Mouse (Mus musculus): ENCODE measurements at regions not wholly inside any gene's neighbourhood (a gene's known extent, or its start where the extent isn't known, plus 50 kb on each side); places are given as distances from the start of the nearest gene placed in this dataset.
"Not testable (repeated sequence)": the region's sequence is repeated elsewhere in the genome, so short reads cannot be mapped to it uniquely, and the experiment has no call there.

- no peak for DNase-seq (ENCODE audit: low spot score)
Measured at GRCm38 (mm10) chr1:164543045-164543803, 85.1 kb upstream of the Atp1b1 start.

- no peak for DNase-seq (ENCODE audit: low spot score)
Measured at GRCm38 (mm10) chr1:164541711-164542110, 83.6 kb upstream of the Atp1b1 start.

- no peak for DNase-seq (ENCODE audit: low spot score)
Measured at GRCm38 (mm10) chr1:164538304-164539043, 80.3 kb upstream of the Atp1b1 start.

GRCm38 (mm10) chr1:164537324-164537948, 79.3 kb upstream of the Atp1b1 start:
- no peak for DNase-seq (ENCODE audit: low spot score)

- no peak for DNase-seq (ENCODE audit: low spot score)
Measured at GRCm38 (mm10) chr1:164532196-164532595, 74.0 kb upstream of the Atp1b1 start.

GRCm38 (mm10) chr1:164531741-164532140, 73.6 kb upstream of the Atp1b1 start:
- no peak for DNase-seq (ENCODE audit: low spot score)

GRCm38 (mm10) chr1:164526748-164527147, 68.6 kb upstream of the Atp1b1 start:
- DNase-seq (ENCODE audit: low spot score), result no peak

- no peak for DNase-seq (ENCODE audit: low spot score)
Measured at GRCm38 (mm10) chr1:164522377-164523150, 64.4 kb upstream of the Atp1b1 start.

GRCm38 (mm10) chr1:164521371-164522130, 63.4 kb upstream of the Atp1b1 start:
- no peak for DNase-seq (ENCODE audit: low spot score)

GRCm38 (mm10) chr1:164518866-164519265, 60.7 kb upstream of the Atp1b1 start:
- DNase-seq (ENCODE audit: low spot score), result no peak

GRCm38 (mm10) chr1:164518308-164518707, 60.2 kb upstream of the Atp1b1 start:
- no peak for DNase-seq (ENCODE audit: low spot score)

- DNase-seq (ENCODE audit: low spot score), result not testable (repeated sequence)
Measured at GRCm38 (mm10) chr1:164517362-164517761, 59.2 kb upstream of the Atp1b1 start.

GRCm38 (mm10) chr1:164511628-164512385, 53.7 kb upstream of the Atp1b1 start:
- no peak for DNase-seq (ENCODE audit: low spot score)

- no peak for DNase-seq (ENCODE audit: low spot score)
Measured at GRCm38 (mm10) chr1:164509226-164509625, 51.1 kb upstream of the Atp1b1 start.

GRCm38 (mm10) chr1:164508556-164508955, 50.4 kb upstream of the Atp1b1 start:
- no peak for DNase-seq (ENCODE audit: low spot score)

- DNase-seq (ENCODE audit: low spot score), result no peak
Measured at GRCm38 (mm10) chr1:164508106-164508505, 50.0 kb upstream of the Atp1b1 start.
